ENCODE assay signal across 25 mouse cellular contexts in genomic region chr11:71039526-71040298, GRCm38 (mm10). TPM values are rescaled to one million over a fixed set of nuclear protein-coding genes. Genes with fewer than 3 reads are reported as not detected.
"Had no signal": no experiment of that assay in that cellular context is flagged by ENCODE, and none has a peak within 500 bp of the region (broad histone marks: within the 10 kb centered on the region; RNA-seq: fewer than 3 reads in every experiment).

No protein-coding gene starts in this region.

- H3K27ac ChIP-seq: gastrocnemius, adult 2 months; heart, adult 2 months; hindbrain, embryonic 10.5 days; hindbrain, embryonic 12.5 days; hindbrain, embryonic 14.5 days; intestine, embryonic 15.5 days; limb, embryonic 13.5 days; limb, embryonic 15.5 days; liver, embryonic 12.5 days; liver, embryonic 14.5 days had no signal

- DNase-seq: gastrocnemius, adult 2 months; gastrocnemius, postnatal 10 days; gastrocnemius, postnatal 25 days; heart, adult 2 months; heart, postnatal 10 days; heart, postnatal 4 days; kidney, adult 18-20 months; kidney, adult 8-10 months; kidney, postnatal 10 days; kidney, postnatal 25 days; kidney, postnatal 4 days; layer of hippocampus, postnatal 36 days; left cerebral cortex, postnatal 4 days had no signal

- H3K4me3 ChIP-seq: gastrocnemius, adult 2 months; heart, adult 2 months; heart, embryonic 12.5 days; hindbrain, embryonic 10.5 days; hindbrain, embryonic 12.5 days; intestine, embryonic 15.5 days; layer of hippocampus, adult 2 months; limb, embryonic 13.5 days; limb, embryonic 15.5 days; liver, embryonic 12.5 days had no signal

- H3K9me3 ChIP-seq: hindbrain, embryonic 10.5 days; hindbrain, embryonic 12.5 days; intestine, embryonic 15.5 days; limb, embryonic 13.5 days; limb, embryonic 15.5 days; liver, embryonic 12.5 days had no signal

- H3K36me3 ChIP-seq: heart, embryonic 12.5 days; hindbrain, embryonic 10.5 days; hindbrain, embryonic 12.5 days; intestine, embryonic 15.5 days; limb, embryonic 13.5 days; limb, embryonic 15.5 days; liver, embryonic 12.5 days had no signal

- H3K27me3 ChIP-seq: heart, embryonic 12.5 days; hindbrain, embryonic 12.5 days; intestine, embryonic 15.5 days; limb, embryonic 13.5 days; limb, embryonic 15.5 days; liver, embryonic 12.5 days had no signal

- H3K4me1 ChIP-seq: heart, embryonic 12.5 days; hindbrain, embryonic 10.5 days; hindbrain, embryonic 12.5 days; intestine, embryonic 15.5 days; limb, embryonic 13.5 days; limb, embryonic 15.5 days; liver, embryonic 12.5 days had no signal

RNA-seq across cellular contexts. Expression of gene 6330403K07Rik, which starts 6.4 kb away (rescaled TPM):
- total RNA-seq: gastrocnemius, postnatal 25 days; granulocyte monocyte progenitor cell, adult 5-6 weeks; liver, adult 2 months had no signal
- polyA plus RNA-seq: liver, adult 2 months had no signal
